Mouse (Mus musculus) kidney, postnatal 14 days (tissue): ENCODE measurements at regions not wholly inside any gene's neighbourhood (a gene's known extent, or its start where the extent isn't known, plus 50 kb on each side); places are given as distances from the start of the nearest gene placed in this dataset.
A peak's percentile ranks its signal among the peaks of the same experiment; 100 is the strongest.

ENCODE experiments used
- DNase-seq: peaks from one replicate; pipeline ENCODE4 v3.0.0; 2022; ENCODE audit warnings: mixed read lengths

- DNase-seq, result no peak
Measured at GRCm38 (mm10) chr12:107539683-107540082, 51.3 kb downstream of the 3110018I06Rik start.

- DNase-seq, result no peak
Measured at GRCm38 (mm10) chr12:107541196-107541595, 52.8 kb downstream of the 3110018I06Rik start.

GRCm38 (mm10) chr12:107547194-107547885 is 58.9 kb downstream of the 3110018I06Rik start:
- DNase-seq, result no peak

- peak; percentile 29 for DNase-seq
Measured at GRCm38 (mm10) chr12:107547886-107548448, 59.5 kb downstream of the 3110018I06Rik start.

GRCm38 (mm10) chr12:107549452-107550296 is 61.2 kb downstream of the 3110018I06Rik start:
- DNase-seq, result no peak

GRCm38 (mm10) chr12:107559191-107559590 is 70.8 kb downstream of the 3110018I06Rik start:
- no peak for DNase-seq

- no peak for DNase-seq
Measured at GRCm38 (mm10) chr12:107560100-107560499, 71.7 kb downstream of the 3110018I06Rik start.

- no peak for DNase-seq
Measured at GRCm38 (mm10) chr12:107572586-107572985, 84.2 kb downstream of the 3110018I06Rik start.

GRCm38 (mm10) chr12:107579508-107579907 is 91.1 kb downstream of the 3110018I06Rik start:
- no peak for DNase-seq

- DNase-seq, result no peak
Measured at GRCm38 (mm10) chr12:107583151-107583720, 94.8 kb downstream of the 3110018I06Rik start.

- DNase-seq, result no peak
Measured at GRCm38 (mm10) chr12:107585696-107586225, 97.3 kb downstream of the 3110018I06Rik start.

- no peak for DNase-seq
Measured at GRCm38 (mm10) chr12:107596236-107596635, 107.8 kb downstream of the 3110018I06Rik start.

GRCm38 (mm10) chr12:107600576-107600975 is 112.1 kb downstream of the 3110018I06Rik start:
- DNase-seq, result no peak

GRCm38 (mm10) chr12:107608966-107609365 is 120.5 kb downstream of the 3110018I06Rik start:
- no peak for DNase-seq

GRCm38 (mm10) chr12:107609986-107610385 is 121.6 kb downstream of the 3110018I06Rik start:
- DNase-seq, result no peak

GRCm38 (mm10) chr12:107617212-107617994 is 129.0 kb downstream of the 3110018I06Rik start:
- no peak for DNase-seq

- DNase-seq, result no peak
Measured at GRCm38 (mm10) chr12:107624446-107624845, 136.0 kb downstream of the 3110018I06Rik start.

- no peak for DNase-seq
Measured at GRCm38 (mm10) chr12:107648008-107648407, 159.6 kb downstream of the 3110018I06Rik start.

- DNase-seq, result no peak
Measured at GRCm38 (mm10) chr12:107652126-107652728, 163.8 kb downstream of the 3110018I06Rik start.

- peak; percentile 7 for DNase-seq
Measured at GRCm38 (mm10) chr12:107653131-107653530, 164.7 kb downstream of the 3110018I06Rik start.

- no peak for DNase-seq
Measured at GRCm38 (mm10) chr12:107656846-107657245, 168.4 kb downstream of the 3110018I06Rik start.

- DNase-seq, result no peak
Measured at GRCm38 (mm10) chr12:107658241-107658640, 169.8 kb downstream of the 3110018I06Rik start.
